Mouse (Mus musculus) heart, postnatal 0 days (tissue): Measurements from ENCODE around the gene Zbtb43. TPM values are rescaled to one million over a fixed set of nuclear protein-coding genes. Genes with fewer than 3 reads are reported as not detected.
A peak's percentile ranks its signal among the peaks of the same experiment; 100 is the strongest.

Experiments used
- ATAC-seq: fragments of 200-750 bp; cut with Nextera tagmentation; 2 replicates; pipeline ENCODE4 v1.8.0; 2017; ENCODE audit warnings: low read depth, moderate number of reproducible peaks, moderate library complexity; ENCODE audit not compliant: insufficient read depth
- DNase-seq: peaks from one replicate; pipeline ENCODE4 v3.0.0-alpha.2; 2016; ENCODE audit warnings: low spot score
- H3K27ac ChIP-seq: fragments of 300-500 bp; sonication (generic); 2 replicates; pipeline ENCODE4 v1.5.1; 2014; ENCODE audit warnings: low read depth, mild to moderate bottlenecking
- H3K27me3 ChIP-seq: fragments of 300-500 bp; sonication (generic); 2 replicates; pipeline ENCODE4 v1.6.1; 2014; ENCODE audit warnings: low read length, mixed read lengths; ENCODE audit not compliant: control insufficient read depth, insufficient read depth
- H3K36me3 ChIP-seq: fragments of 300-500 bp; sonication (generic); replicated peaks from 2 replicates; pipeline ENCODE4 v1.6.1; 2014; ENCODE audit warnings: low read length, mixed read lengths; ENCODE audit not compliant: control insufficient read depth, insufficient read depth
- H3K4me1 ChIP-seq: fragments of 300-500 bp; sonication (generic); 2 replicates; pipeline ENCODE4 v1.6.1; 2014; ENCODE audit warnings: antibody characterized with exemption; ENCODE audit not compliant: control insufficient read depth, insufficient read depth
- H3K4me2 ChIP-seq: fragments of 300-500 bp; sonication (generic); 2 replicates; pipeline ENCODE4 v1.6.1; 2014; ENCODE audit warnings: low read depth, mild to moderate bottlenecking, low read length, moderate library complexity
- H3K4me3 ChIP-seq: fragments of 300-500 bp; sonication (generic); 2 replicates; pipeline ENCODE4 v1.5.1; 2014; ENCODE audit warnings: low read depth, low read length
- H3K9ac ChIP-seq: fragments of 300-500 bp; sonication (generic); replicated peaks from 2 replicates; pipeline ENCODE4 v1.6.1; 2014; ENCODE audit warnings: low read depth, low read length, mixed read lengths
- H3K9me3 ChIP-seq: fragments of 300-500 bp; sonication (generic); replicated peaks from 2 replicates; pipeline ENCODE4 v1.6.1; 2016; ENCODE audit warnings: low read length; ENCODE audit not compliant: control insufficient read depth
- CTCF ChIP-seq: IDR thresholded peaks from 2 replicates; pipeline ENCODE4 v1.5.1; 2016; ENCODE audit warnings: antibody characterized with exemption, control low read depth, low read depth
- EP300 ChIP-seq: IDR thresholded peaks from 2 replicates; pipeline ENCODE4 v1.6.1; 2016; ENCODE audit warnings: antibody characterized with exemption, low read depth
- WGBS: fragments of 180-500 bp; shearing (Covaris S2); extraction: QIAGEN DNeasy Blood & Tissue Kit; methylation state at CpG from one replicate; pipeline ENCODE4 v1.1.7; 2014; 5-methylcytosine and 5-hydroxymethylcytosine counted together
- polyA plus RNA-seq: library from polyadenylated mRNA; unstranded; fragments of >200 nt; fragmentation: Nextera tagmentation; extraction: Ambion mirVana; gene quantifications from 2 replicates; pipeline ENCODE4 v1.2.1, GENCODE M21; 2015
- total RNA-seq: library from RNA; depleted of rRNA; stranded (reverse); fragments of >200 nt; gene quantifications from 2 replicates; pipeline ENCODE4 v1.2.3, GENCODE M21; 2014; ENCODE audit warnings: low replicate concordance; rRNA removed

The Zbtb43 gene
- total and polyA plus RNA-seq, 2 experiments from 2014 or later, result 11.8 to 12.3 TPM

DNA sequence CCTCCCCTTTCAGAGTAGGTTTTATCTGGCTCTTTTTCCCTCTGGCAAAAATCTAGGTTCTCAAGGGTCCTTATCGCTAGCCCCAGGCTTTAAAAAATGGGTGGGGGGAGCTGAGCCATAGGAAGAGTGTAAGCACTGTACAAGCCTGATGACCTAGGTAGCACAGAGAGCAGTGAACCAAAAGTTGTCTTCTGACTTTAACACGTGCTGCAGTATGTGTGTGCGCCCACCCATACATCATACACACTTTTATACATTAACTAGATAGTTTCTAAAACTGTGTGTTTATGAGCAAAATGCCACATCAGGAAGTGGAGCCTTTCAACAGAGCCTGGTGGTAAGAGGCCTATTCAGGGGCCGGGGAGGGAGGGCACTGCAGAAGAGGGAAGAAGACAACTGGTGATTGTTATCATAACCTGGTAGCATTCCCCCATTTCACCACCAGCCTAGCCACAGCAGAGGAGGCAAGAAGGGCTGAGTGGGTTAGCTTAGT lies 64.8 kb downstream of the Zbtb43 start:
- no peak overlapping the region for H3K4me2 ChIP-seq
- no peaks in the 10 kb centered on the region for H3K27me3 ChIP-seq
- WGBS, result 70% methylated on average over 4 of the region's 4 CpGs
- H3K27ac ChIP-seq, result no peak overlapping the region
- H3K36me3 ChIP-seq, result no peaks in the 10 kb centered on the region; the same call in none of the 2 replicates
- ATAC-seq, result no peak
- DNase-seq, result no peak
- H3K4me1 ChIP-seq, result no peaks in the 10 kb centered on the region
- TF ChIP-seq CTCF (no peak), EP300 (no peak)
- H3K9me3 ChIP-seq, result no peaks in the 10 kb centered on the region
- no peak overlapping the region for H3K9ac ChIP-seq
- H3K4me3 ChIP-seq, result no peak overlapping the region

DNA sequence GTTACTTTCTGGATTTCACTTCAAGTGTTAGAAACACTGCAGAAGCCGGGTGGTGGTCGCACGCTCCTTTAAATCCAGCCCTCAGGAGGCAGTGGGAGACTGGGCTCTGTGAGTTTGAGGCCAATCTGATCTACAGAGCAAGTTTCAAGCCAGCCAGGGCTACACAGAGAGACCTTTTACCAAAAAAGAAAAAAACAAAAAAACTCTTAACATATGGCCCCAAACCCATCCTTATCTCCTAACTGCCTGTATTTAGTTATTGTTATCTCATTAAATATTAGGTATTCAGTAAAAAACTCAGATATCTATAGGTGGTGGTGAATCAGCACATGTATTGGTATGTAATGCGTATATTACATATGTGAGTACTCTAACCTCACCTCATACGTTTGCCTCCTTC lies 65.7 kb downstream of the Zbtb43 start:
- Histone ChIP-seq H3K9ac (no peak overlapping the region), H3K27ac (no peak overlapping the region), H3K4me1 (no peaks in the 10 kb centered on the region), H3K4me3 (no peak overlapping the region), H3K4me2 (no peak overlapping the region), H3K9me3 (no peaks in the 10 kb centered on the region), H3K27me3 (no peaks in the 10 kb centered on the region), H3K36me3 (no peaks in the 10 kb centered on the region; the same call in none of the 2 replicates)
- DNase-seq (no peak), ATAC-seq (no peak)
- 62% methylated on average over 5 of the region's 5 CpGs for WGBS
- no peak for TF ChIP-seq EP300
- TF ChIP-seq CTCF, result no peak

DNA sequence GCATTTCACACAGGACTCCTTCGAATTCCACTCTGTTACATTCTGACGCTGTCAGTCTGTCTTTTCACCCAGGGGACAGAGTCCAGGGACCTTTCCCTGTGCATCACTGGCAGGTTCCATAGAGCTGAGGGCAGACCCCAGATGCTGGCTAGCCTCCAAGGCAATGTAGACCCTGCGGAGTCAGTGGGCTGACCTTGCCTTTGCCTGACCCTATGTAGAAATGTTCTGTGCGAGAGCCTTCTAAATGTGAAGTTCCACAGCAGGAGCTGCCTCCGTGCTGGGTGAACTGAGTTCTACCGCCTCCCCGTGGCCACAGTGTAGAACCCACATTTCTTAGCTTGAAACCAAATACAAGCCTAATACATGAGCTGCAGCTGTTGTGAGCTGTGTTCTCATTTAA lies 66.1 kb downstream of the Zbtb43 start:
- no peak overlapping the region for H3K4me2 ChIP-seq
- peak; percentile 62 for DNase-seq
- H3K4me1 ChIP-seq, result no peaks in the 10 kb centered on the region

DNA sequence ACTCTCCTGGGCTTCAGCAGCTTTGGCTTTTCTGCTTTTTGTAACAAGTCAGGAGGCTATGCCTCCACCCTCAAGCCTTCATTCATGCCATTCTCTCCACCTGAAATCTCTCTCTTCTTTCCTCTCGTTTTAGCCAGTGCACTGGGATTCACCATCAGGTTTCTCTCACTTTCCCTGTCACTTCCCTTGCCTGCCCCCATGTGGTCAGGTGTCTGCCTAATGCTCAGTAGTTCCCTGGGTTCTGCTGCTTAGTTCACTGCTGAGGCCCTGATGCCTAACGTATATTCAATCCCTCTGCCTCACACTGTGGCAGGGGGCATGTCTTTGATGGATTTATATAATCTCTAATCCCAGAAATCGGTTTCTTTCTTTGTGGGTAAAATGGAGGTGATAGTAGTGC lies 67.1 kb downstream of the Zbtb43 start:
- no peaks in the 10 kb centered on the region; the same call in 1 of the 2 replicates for H3K36me3 ChIP-seq
- 29% methylated on average over 3 of the region's 3 CpGs for WGBS
- H3K27ac ChIP-seq, result no peak overlapping the region
- TF ChIP-seq EP300 (no peak), CTCF (peak; percentile 22; the same call in 1 of the 2 replicates)
- ATAC-seq (no peak), DNase-seq (no peak)
- H3K9me3 ChIP-seq, result no peaks in the 10 kb centered on the region
- H3K9ac ChIP-seq, result no peak overlapping the region
- no peaks in the 10 kb centered on the region for H3K4me1 ChIP-seq
- no peak overlapping the region for H3K4me3 ChIP-seq
- no peak overlapping the region for H3K4me2 ChIP-seq
- H3K27me3 ChIP-seq, result no peaks in the 10 kb centered on the region

More for the DNA sequence above, 66.1 kb downstream of the Zbtb43 start:
- TF ChIP-seq EP300 (no peak), CTCF (peak; percentile 73)
- no peak overlapping the region for H3K9ac ChIP-seq
- no peaks in the 10 kb centered on the region for H3K27me3 ChIP-seq
- H3K4me3 ChIP-seq, result no peak overlapping the region
- H3K9me3 ChIP-seq, result no peaks in the 10 kb centered on the region
- no peak overlapping the region for H3K27ac ChIP-seq
- H3K36me3 ChIP-seq, result no peaks in the 10 kb centered on the region; the same call in 1 of the 2 replicates
- WGBS, result 23% methylated on average over 7 of the region's 7 CpGs
- no peak for ATAC-seq

DNA sequence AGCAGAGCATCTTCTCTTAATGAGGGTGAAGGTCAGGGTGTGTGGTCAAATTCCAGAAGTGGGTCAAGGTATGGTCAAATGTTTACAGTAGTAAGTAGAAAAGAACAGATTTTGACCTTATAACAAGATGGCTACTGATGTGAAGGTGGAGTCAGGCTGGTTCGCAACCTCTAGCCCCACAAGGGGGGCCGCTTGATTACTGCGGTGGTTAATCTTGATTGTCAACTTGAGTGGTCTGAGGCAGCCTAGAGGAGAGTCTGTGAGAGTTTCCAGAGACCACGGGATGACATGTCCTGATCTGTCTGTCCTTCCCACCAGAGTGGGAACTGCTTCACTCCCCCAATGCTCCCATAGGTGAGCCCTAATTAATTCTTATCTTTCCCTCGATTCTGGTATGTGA lies 67.8 kb downstream of the Zbtb43 start:
- Histone ChIP-seq H3K9me3 (no peaks in the 10 kb centered on the region), H3K9ac (no peak overlapping the region), H3K27me3 (no peaks in the 10 kb centered on the region), H3K4me3 (no peak overlapping the region), H3K27ac (no peak overlapping the region), H3K4me2 (no peak overlapping the region), H3K4me1 (no peaks in the 10 kb centered on the region), H3K36me3 (no peaks in the 10 kb centered on the region)
- no peak for ATAC-seq
- TF ChIP-seq EP300 (no peak), CTCF (no peak)
- DNase-seq, result no peak
- WGBS, result 50% methylated on average over 5 of the region's 5 CpGs

Other genes starting within 250 kb of the Zbtb43 start
- gene Ralgps1, start 97.1 kb downstream of the Zbtb43 start, total RNA-seq, result 3.4 and 6.9 TPM in 2 replicates
- 2.7 and 3.2 TPM in 2 replicates for gene Ralgps1, start 97.1 kb downstream of the Zbtb43 start, polyA plus RNA-seq
- 8.9 and 16.7 TPM in 2 replicates for gene Zbtb34, start 37.2 kb downstream of the Zbtb43 start, total RNA-seq
- 1.9 and 2.1 TPM in 2 replicates for gene Zbtb34, start 37.2 kb downstream of the Zbtb43 start, polyA plus RNA-seq
- not detected in 2 replicates for gene Lmx1b, start 172.0 kb upstream of the Zbtb43 start, total RNA-seq
- not detected in 2 replicates for gene Lmx1b, start 172.0 kb upstream of the Zbtb43 start, polyA plus RNA-seq